In genomic region chr4:65888332-65888993, GRCm38 (mm10) we compare ENCODE assay signal across 13 mouse cellular contexts.
DNase-seq lines count a peak whose midpoint lies in the region; ATAC-seq lines count a peak whose summit lies in the region.
"Had no signal": no experiment of that assay in that cellular context is flagged by ENCODE, and none has a peak within 500 bp of the region (broad histone marks: within the 10 kb centered on the region; RNA-seq: fewer than 3 reads in every experiment).

No protein-coding gene starts in this region.

- no peaks in the 10 kb centered on the region for H3K27me3 ChIP-seq in hindbrain, embryonic 12.5 days
- H3K27me3 ChIP-seq in neural tube, embryonic 12.5 days (replicated peaks): no peaks in the 10 kb centered on the region
- H3K27me3 ChIP-seq: embryonic facial prominence, embryonic 15.5 days; heart, embryonic 15.5 days; megakaryocyte, embryonic 14.5 days had no signal

- 37% methylated on average over 5 of the region's 5 CpGs for WGBS in hindbrain, embryonic 12.5 days
- 42% methylated on average over 5 of the region's 5 CpGs for WGBS in neural tube, embryonic 12.5 days

- intact Hi-C loops in left cerebral cortex, postnatal 4 days (cut with DNase I): no loop called here

- DNase-seq in left cerebral cortex, postnatal 4 days: peak; percentile 62
- no peak for DNase-seq in left cerebral cortex, adult 11 months (ENCODE audit: low spot score)
- peak; percentile 29 to 34 for DNase-seq in cerebellum, postnatal 25 days
- DNase-seq in thymus, postnatal 0 days (ENCODE audit: low spot score): no peak
- no peak for DNase-seq in c-Kit-positive CD71-positive TER-119-positive erythroid progenitor cells, embryonic 14.5 days (ENCODE audit: low spot score)
- DNase-seq: gastrocnemius, adult 2 months; kidney, adult 11 months had no signal

- ATAC-seq in hindbrain, embryonic 12.5 days (ENCODE audit: low FRiP score): peak; percentile 94
- ATAC-seq in neural tube, embryonic 12.5 days (ENCODE audit: low FRiP score, low read depth): peak; percentile 86
- ATAC-seq in CD4-positive, CD25-positive, alpha-beta regulatory T cell, adult 4 months: no peak

- peaks cover 10% of the 10 kb centered on the region for H3K4me1 ChIP-seq in hindbrain, embryonic 12.5 days
- H3K4me1 ChIP-seq in neural tube, embryonic 12.5 days: 0 out of 2 replicates have a peak, but pooled peaks cover 5% of the 10 kb centered on the region
- H3K4me1 ChIP-seq: embryonic facial prominence, embryonic 15.5 days; heart, embryonic 15.5 days; megakaryocyte, embryonic 14.5 days had no signal

- no peak overlapping the region for H3K9ac ChIP-seq in hindbrain, embryonic 12.5 days
- no peak overlapping the region for H3K9ac ChIP-seq in neural tube, embryonic 12.5 days
- H3K9ac ChIP-seq: embryonic facial prominence, embryonic 15.5 days; heart, embryonic 15.5 days had no signal

- no peak overlapping the region for H3K4me2 ChIP-seq in hindbrain, embryonic 12.5 days (replicated peaks)
- no peak overlapping the region for H3K4me2 ChIP-seq in neural tube, embryonic 12.5 days (replicated peaks)
- H3K4me2 ChIP-seq: embryonic facial prominence, embryonic 15.5 days; heart, embryonic 15.5 days had no signal

- no peak overlapping the region for H3K4me3 ChIP-seq in hindbrain, embryonic 12.5 days
- H3K4me3 ChIP-seq in neural tube, embryonic 12.5 days: no peak overlapping the region
- H3K4me3 ChIP-seq: embryonic facial prominence, embryonic 15.5 days; gastrocnemius, adult 2 months; heart, embryonic 15.5 days; megakaryocyte, embryonic 14.5 days had no signal

- H3K27ac ChIP-seq in hindbrain, embryonic 12.5 days: peak overlapping the region; percentile 62
- no peak overlapping the region for H3K27ac ChIP-seq in neural tube, embryonic 12.5 days
- H3K27ac ChIP-seq: embryonic facial prominence, embryonic 15.5 days; gastrocnemius, adult 2 months; heart, embryonic 15.5 days had no signal

- H3K36me3 ChIP-seq in hindbrain, embryonic 12.5 days: no peaks in the 10 kb centered on the region
- H3K36me3 ChIP-seq in neural tube, embryonic 12.5 days: no peaks in the 10 kb centered on the region
- H3K36me3 ChIP-seq: embryonic facial prominence, embryonic 15.5 days; heart, embryonic 15.5 days had no signal

- no peaks in the 10 kb centered on the region for H3K9me3 ChIP-seq in hindbrain, embryonic 12.5 days (replicated peaks)
- H3K9me3 ChIP-seq in neural tube, embryonic 12.5 days: no peaks in the 10 kb centered on the region
- H3K9me3 ChIP-seq: embryonic facial prominence, embryonic 15.5 days; heart, embryonic 15.5 days; megakaryocyte, embryonic 14.5 days had no signal

Comparison
In these comparisons a context has a peak if more than half of its experiments do, and no peak if none do; other contexts are left out.
1. DNase-seq: peak in left cerebral cortex, postnatal 4 days (single experiment) and cerebellum, postnatal 25 days (2 of 2); none in left cerebral cortex, adult 11 months (single experiment), thymus, postnatal 0 days (single experiment) and c-Kit-positive CD71-positive TER-119-positive erythroid progenitor cells, embryonic 14.5 days (single experiment).